Mouse (Mus musculus) CH12.LX (cell line): ENCODE results near the gene Wdr34. TPM values are rescaled to one million over a fixed set of nuclear protein-coding genes. Genes with fewer than 3 reads are reported as not detected.

Source experiments
- DNase-seq: peaks from one replicate; pipeline ENCODE4 v3.0.0-alpha.2; 2013; ENCODE audit errors: extremely low read depth
- H3K27ac ChIP-seq: 2 replicates; pipeline ENCODE4 v1.5.1; 2012; ENCODE audit warnings: low read depth, mild to moderate bottlenecking, control low read depth, moderate library complexity; ENCODE audit not compliant: insufficient read depth
- H3K27me3 ChIP-seq: replicated peaks from 2 replicates; pipeline ENCODE3; 2012; ENCODE audit warnings: inconsistent platforms
- H3K36me3 ChIP-seq, 2 experiments: replicated peaks in 1 of 2; 2 replicates each; pipeline versions ENCODE3 to v1.6.1; 2012; ENCODE audit warnings: inconsistent platforms in 1 of 2, low read length in 1 of 2, mild to moderate bottlenecking in 1 of 2, mixed read lengths in 1 of 2, moderate library complexity in 1 of 2; ENCODE audit not compliant: control insufficient read depth in 1 of 2, insufficient read depth in 1 of 2
- H3K4me1 ChIP-seq, 2 experiments: 2 replicates each; pipeline ENCODE4 v1.6.1; 2012; ENCODE audit warnings: inconsistent platforms in 1 of 2, moderate library complexity in 1 of 2; ENCODE audit not compliant: insufficient read depth in 2 of 2, control insufficient read depth in 1 of 2
- H3K4me2 ChIP-seq: 2 replicates; pipeline ENCODE4 v1.6.1; 2012; ENCODE audit warnings: low read depth, mild to moderate bottlenecking, control low read depth; ENCODE audit not compliant: poor library complexity, insufficient read depth, severe bottlenecking
- H3K4me3 ChIP-seq, 3 experiments: fragments of 150-350 bp in 1 of 3; sonication (generic) in 1 of 3; replicated peaks in 1 of 3; 2 replicates each; pipeline versions ENCODE3 to v1.5.1; 2011 to 2012; ENCODE audit warnings: low read depth in 2 of 3, low read length in 2 of 3, mild to moderate bottlenecking in 2 of 3, moderate library complexity in 2 of 3, control low read depth in 1 of 3, improper control_type of control experiment in 1 of 3, inconsistent platforms in 1 of 3, mixed read lengths in 1 of 3; ENCODE audit not compliant: poor library complexity in 1 of 3
- H3K79me2 ChIP-seq: replicated peaks from 2 replicates; pipeline ENCODE4 v1.6.1; 2012; ENCODE audit warnings: mild to moderate bottlenecking, moderate library complexity; ENCODE audit not compliant: control insufficient read depth, poor library complexity, insufficient read depth, severe bottlenecking; ENCODE audit errors: extremely low read depth
- H3K9ac ChIP-seq: 2 replicates; pipeline ENCODE4 v1.6.1; 2012; ENCODE audit warnings: low read depth, mild to moderate bottlenecking, control low read depth, moderate library complexity; ENCODE audit not compliant: insufficient read depth
- H3K9me3 ChIP-seq: replicated peaks from 2 replicates; pipeline ENCODE3; 2012; ENCODE audit warnings: low read length, inconsistent platforms, mixed read lengths
- CHD1 ChIP-seq: IDR thresholded peaks from 2 replicates; pipeline ENCODE4 v1.6.1; 2012; ENCODE audit warnings: low read depth, low read length, improper control_type of control experiment, inconsistent platforms
- CTCF ChIP-seq, 2 experiments: IDR thresholded peaks in 1 of 2; conservative IDR thresholded peaks in 1 of 2; 2 replicates each; pipeline ENCODE4 v1.5.1; 2011 to 2012; ENCODE audit warnings: low read depth in 2 of 2, low read length in 2 of 2, improper control_type of control experiment in 1 of 2, inconsistent platforms in 1 of 2, mild to moderate bottlenecking in 1 of 2, moderate library complexity in 1 of 2
- ETS1 ChIP-seq: conservative IDR thresholded peaks from 2 replicates; pipeline ENCODE4 v1.6.1; 2012; ENCODE audit warnings: low read depth, mild to moderate bottlenecking, inconsistent platforms, low read length, improper control_type of control experiment, moderate library complexity
- IRF4 ChIP-seq: IDR thresholded peaks from 2 replicates; pipeline ENCODE4 v1.6.1; 2014; ENCODE audit warnings: low read depth, mild to moderate bottlenecking, inconsistent platforms, low read length, improper control_type of control experiment
- JUN ChIP-seq: IDR thresholded peaks from 2 replicates; pipeline ENCODE4 v1.6.1; 2011; ENCODE audit warnings: low read depth, mild to moderate bottlenecking, low read length, improper control_type of control experiment, moderate library complexity; ENCODE audit not compliant: insufficient read depth
- JUND ChIP-seq: conservative IDR thresholded peaks from 2 replicates; pipeline ENCODE4 v1.6.1; 2011; ENCODE audit warnings: low read depth, low read length, improper control_type of control experiment
- KAT2A ChIP-seq: IDR thresholded peaks from 2 replicates; pipeline ENCODE4 v1.6.1; 2012; ENCODE audit warnings: low read length, improper control_type of control experiment, inconsistent platforms; ENCODE audit not compliant: insufficient replicate concordance
- MAX ChIP-seq: IDR thresholded peaks from 2 replicates; pipeline ENCODE4 v1.6.1; 2011; ENCODE audit warnings: low read length, improper control_type of control experiment
- MXI1 ChIP-seq: IDR thresholded peaks from 2 replicates; pipeline ENCODE4 v1.6.1; 2011; ENCODE audit warnings: mild to moderate bottlenecking, low read depth, low read length, improper control_type of control experiment
- MYC ChIP-seq: IDR thresholded peaks from 2 replicates; pipeline ENCODE4 v1.6.1; 2011; ENCODE audit warnings: low read depth, mild to moderate bottlenecking, improper control_type of control experiment, low read length
- NRF1 ChIP-seq: IDR thresholded peaks from 2 replicates; pipeline ENCODE4 v1.6.1; 2014; ENCODE audit warnings: low read depth, mild to moderate bottlenecking, inconsistent platforms, low read length, improper control_type of control experiment, moderate library complexity
- POLR2A ChIP-seq: IDR thresholded peaks from 2 replicates; pipeline ENCODE4 v1.6.1; 2011; ENCODE audit warnings: low read depth, mild to moderate bottlenecking, improper control_type of control experiment, low read length
- SIN3A ChIP-seq: IDR thresholded peaks from 2 replicates; pipeline ENCODE4 v1.6.1; 2012; ENCODE audit warnings: low read length, improper control_type of control experiment, inconsistent platforms
- UBTF ChIP-seq: IDR thresholded peaks from 2 replicates; pipeline ENCODE4 v1.6.1; 2012; ENCODE audit warnings: low read depth, mild to moderate bottlenecking, inconsistent platforms, low read length, improper control_type of control experiment, moderate library complexity
- USF1 ChIP-seq: IDR thresholded peaks from 2 replicates; pipeline ENCODE4 v1.6.1; 2014; ENCODE audit warnings: low read depth, mild to moderate bottlenecking, inconsistent platforms, low read length, improper control_type of control experiment
- USF2 ChIP-seq: conservative IDR thresholded peaks from 2 replicates; pipeline ENCODE4 v1.6.1; 2011; ENCODE audit warnings: low read depth, low read length, improper control_type of control experiment
- ZC3H11A ChIP-seq: IDR thresholded peaks from 2 replicates; pipeline ENCODE4 v1.6.1; 2012; ENCODE audit warnings: low read depth, mild to moderate bottlenecking, inconsistent platforms, low read length, improper control_type of control experiment
- ZKSCAN1 ChIP-seq: IDR thresholded peaks from 2 replicates; pipeline ENCODE4 v1.6.1; 2012; ENCODE audit warnings: low read depth, inconsistent platforms, low read length, improper control_type of control experiment, borderline replicate concordance
- ZMIZ1 ChIP-seq: IDR thresholded peaks from 2 replicates; pipeline ENCODE4 v1.6.1; 2012; ENCODE audit warnings: low read depth, mild to moderate bottlenecking, inconsistent platforms, low read length, improper control_type of control experiment
- ZNF384 ChIP-seq: IDR thresholded peaks from 2 replicates; pipeline ENCODE4 v1.6.1; 2012; ENCODE audit warnings: low read depth, low read length, improper control_type of control experiment, inconsistent platforms
- dilution Hi-C: fragments of 300-500 bp; cut with MboI; formaldehyde crosslinking; loops from 2 replicates; pipeline ENCODE4 v1.14.3; 2020; ENCODE audit warnings: low sequenced_read_pairs; ENCODE audit not compliant: extremely low pct_unique_long_range_greater_than_20kb, extremely low pct_ligation_motif_present
- in situ Hi-C: fragments of 300-500 bp; cut with MboI; formaldehyde crosslinking; loops from 3 replicates; pipeline ENCODE4 v1.14.3; 2019; ENCODE audit warnings: low sequenced_read_pairs, low pct_ligation_motif_present, low pct_unique_long_range_greater_than_20kb, mixed read lengths
- polyA plus RNA-seq: library from polyadenylated mRNA; unstranded; fragments of >175 nt; gene quantifications from 2 replicates; pipeline ENCODE4 v1.2.1, GENCODE M21; 2012; ENCODE audit warnings: low read depth; ENCODE audit not compliant: insufficient read length
- total RNA-seq, 2 experiments: library from RNA; depleted of rRNA; stranded (reverse); fragments of 300-350 nt in 1 of 2; fragments of >200 nt in 1 of 2; gene quantifications; 2 replicates each; pipeline ENCODE4 v1.2.3; 2012 to 2014

Wdr34 gene
- total and polyA plus RNA-seq, 3 experiments = 24.7 to 28.0 (median 26.5) TPM

- Histone ChIP-seq H3K4me3 (no peak within 1 kb of the TSS), H3K27ac (no peak within 1 kb of the TSS), H3K79me2 (peaks cover 3% of the 10 kb centered on the region)
- TF ChIP-seq ZMIZ1 (no peak), MXI1 (no peak), JUN (no peak), CTCF (conservative IDR thresholded peaks at IDR 0.05 in 1 of 2, IDR thresholded peaks at IDR 0.05 in 1 of 2; ENCODE audit: low read depth in 2 of 2, low read length in 2 of 2) (no peak), ZNF384 (peak; percentile 55; the same call in 1 of the 2 replicates)
- TF ChIP-seq, all 38 proteins: peak for 1
- in situ Hi-C loops (no loop called here), dilution Hi-C loops (no loop called here)
- no peak within 1 kb of the TSS for H3K4me2 ChIP-seq
- DNase-seq = peak; percentile 67
- H3K9ac ChIP-seq = no peak within 1 kb of the TSS
- no peaks in the 10 kb centered on the region for H3K36me3 ChIP-seq
- H3K9me3 ChIP-seq = peaks cover 2% of the 10 kb centered on the region
- H3K27me3 ChIP-seq = no peaks in the 10 kb centered on the region
- peaks cover 0 to 15% of the 10 kb centered on the region in 2 experiments; a peak in 2 of 4 replicates for H3K4me1 ChIP-seq
Measured at GRCm38 (mm10) chr2:30057223-30057904, 8.7 kb upstream of the Wdr34 start, which contains the start of gene Set. TSS of gene Set (plus strand) at chr2:30057378.

DNA sequence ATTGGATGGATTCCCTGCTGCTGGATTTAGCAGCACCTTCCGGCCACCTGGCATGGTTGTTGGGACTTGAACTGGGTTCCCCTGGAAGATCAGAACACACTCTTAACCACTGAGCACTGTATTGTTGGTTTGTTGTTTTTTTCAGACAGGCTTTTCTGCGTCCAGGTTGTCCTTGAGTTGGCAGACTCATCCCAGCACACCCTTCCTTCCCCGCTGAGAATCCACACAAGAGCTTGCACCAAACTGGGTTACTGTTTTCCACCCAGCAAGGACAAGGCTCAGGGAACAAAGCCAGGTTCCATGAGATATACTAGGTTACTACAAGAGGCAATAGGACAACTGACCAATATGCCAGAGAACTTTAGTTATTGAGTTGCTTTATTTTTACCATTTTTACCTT, 8.1 kb upstream of the Wdr34 start:
- peaks cover 0 to 15% of the 10 kb centered on the region in 2 experiments; a peak in 2 of 4 replicates for H3K4me1 ChIP-seq
- H3K4me3 ChIP-seq = no peak overlapping the region
- dilution Hi-C loops = no loop called here
- peaks cover 2% of the 10 kb centered on the region for H3K9me3 ChIP-seq
- no peak overlapping the region for H3K9ac ChIP-seq
- in situ Hi-C loops = no loop called here
- no peak overlapping the region for H3K27ac ChIP-seq
- no peaks in the 10 kb centered on the region for H3K79me2 ChIP-seq
- no peaks in the 10 kb centered on the region for H3K36me3 ChIP-seq
- H3K27me3 ChIP-seq = no peaks in the 10 kb centered on the region
- DNase-seq = no peak
- H3K4me2 ChIP-seq = no peak overlapping the region
- no peak for TF ChIP-seq NRF1
- no peak for TF ChIP-seq KAT2A
- TF ChIP-seq ZNF384 = no peak
- no peak for TF ChIP-seq USF2
- no peak for TF ChIP-seq USF1
- TF ChIP-seq MAX = no peak
- TF ChIP-seq POLR2A = no peak
- no peak for TF ChIP-seq MYC
- no peak for TF ChIP-seq ZC3H11A
- no peak for TF ChIP-seq JUND
- no peak for TF ChIP-seq MXI1
- TF ChIP-seq IRF4 = no peak
- TF ChIP-seq ETS1 = no peak
- TF ChIP-seq UBTF = no peak
- TF ChIP-seq CHD1 = no peak
- TF ChIP-seq SIN3A = no peak
- no peak for TF ChIP-seq ZKSCAN1
